Mouse (Mus musculus): ENCODE measurements around the gene Sept4. TPM values are rescaled to one million over a fixed set of nuclear protein-coding genes. Genes with fewer than 3 reads are reported as not detected.

The Sept4 gene
- polyA plus RNA-seq, 1 experiment from 2014 or later: 48.5 TPM

DNA sequence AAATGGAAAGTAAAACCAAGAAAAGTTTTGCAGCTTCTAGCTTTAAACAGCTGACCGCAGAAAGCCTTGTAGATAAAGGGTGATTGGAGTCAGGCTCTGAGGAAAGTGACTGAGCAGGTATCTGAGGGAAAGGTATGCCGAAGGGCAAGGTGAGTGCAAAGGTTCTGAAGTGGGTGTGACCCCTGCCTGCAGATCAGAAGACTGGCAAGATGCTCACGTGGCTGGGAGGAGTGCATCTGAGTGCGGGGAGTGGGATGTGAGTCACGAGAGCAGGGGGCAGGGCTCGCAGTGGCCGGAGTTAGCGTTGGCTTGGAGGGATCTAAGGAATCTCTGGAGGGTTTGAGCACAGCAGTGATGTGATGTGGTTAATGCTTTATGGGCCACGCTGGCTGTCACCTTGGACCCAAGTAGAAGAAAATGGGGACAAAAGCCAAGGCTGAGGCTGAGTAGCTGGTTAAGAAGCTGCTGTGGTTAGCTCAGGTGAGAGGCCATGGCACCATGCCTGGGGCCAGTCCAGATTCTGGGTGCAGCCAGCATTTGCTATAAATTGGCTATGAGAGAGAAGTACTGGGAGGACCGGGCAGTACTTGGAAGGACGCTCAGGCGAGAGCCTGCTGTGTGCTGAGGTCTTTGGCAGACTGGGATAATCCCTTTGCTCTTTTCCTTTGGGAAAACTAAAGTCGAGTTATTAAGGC, 30.8 kb downstream of the Sept4 start:
- Histone ChIP-seq H3K9me3 (ENCODE audit: low read depth, low read length) (no peaks in the 10 kb centered on the region), H3K27me3 (ENCODE audit: insufficient read depth, low read length) (no peaks in the 10 kb centered on the region), H3K4me1 (ENCODE audit: insufficient read depth) (0 out of 2 replicates have a peak, but pooled peaks cover 6% of the 10 kb centered on the region), H3K36me3 (ENCODE audit: insufficient read depth) (peaks cover 81% of the 10 kb centered on the region), H3K9ac (no peak overlapping the region), H3K4me2 (no peak overlapping the region), H3K4me3 (ENCODE audit: low read depth, low read length) (no peak overlapping the region), H3K27ac (ENCODE audit: low read depth) (no peak overlapping the region)
- TF ChIP-seq CTCF (IDR thresholded peaks at IDR 0.05; ENCODE audit: low read depth): no peak
- DNase-seq (no peak), ATAC-seq (ENCODE audit: insufficient read depth) (no peak)
- WGBS: 82% methylated on average over 13 of the region's 13 CpGs

DNA sequence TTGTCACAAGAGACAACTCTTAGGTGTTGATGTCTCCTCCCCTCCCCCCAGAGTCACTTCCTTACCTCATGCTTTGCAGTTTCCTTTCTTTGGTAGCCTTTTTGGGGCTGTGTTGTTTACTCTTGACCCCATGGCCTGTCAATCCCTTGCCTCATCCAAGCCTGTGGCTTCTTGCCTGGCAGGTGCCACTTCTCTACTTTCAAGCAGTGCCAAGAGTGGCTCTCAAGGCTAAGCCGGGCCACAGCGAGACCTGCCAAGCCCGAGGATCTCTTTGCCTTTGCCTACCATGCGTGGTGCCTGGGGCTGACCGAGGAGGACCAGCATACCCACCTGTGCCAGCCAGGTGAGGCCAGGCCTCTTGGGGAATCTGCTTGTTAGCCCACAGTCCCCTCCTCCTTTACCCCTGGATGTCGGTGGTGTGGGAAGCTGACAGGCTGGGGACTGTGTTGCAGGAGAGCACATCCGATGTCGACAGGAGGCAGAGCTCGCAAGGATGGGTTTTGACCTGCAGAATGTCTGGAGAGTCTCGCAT, 31.7 kb downstream of the Sept4 start:
- WGBS: 89% methylated on average over 10 of the region's 10 CpGs
- ATAC-seq (ENCODE audit: insufficient read depth): no peak
- Histone ChIP-seq H3K9me3 (ENCODE audit: low read depth, low read length) (no peaks in the 10 kb centered on the region), H3K4me1 (ENCODE audit: insufficient read depth) (0 out of 2 replicates have a peak, but pooled peaks cover 6% of the 10 kb centered on the region), H3K36me3 (ENCODE audit: insufficient read depth) (peaks cover 89% of the 10 kb centered on the region), H3K4me2 (no peak overlapping the region), H3K27me3 (ENCODE audit: insufficient read depth, low read length) (no peaks in the 10 kb centered on the region), H3K4me3 (ENCODE audit: low read depth, low read length) (no peak overlapping the region), H3K9ac (no peak overlapping the region), H3K27ac (ENCODE audit: low read depth) (no peak overlapping the region)
- DNase-seq: no peak
- no peak for TF ChIP-seq CTCF (IDR thresholded peaks at IDR 0.05; ENCODE audit: low read depth)

DNA sequence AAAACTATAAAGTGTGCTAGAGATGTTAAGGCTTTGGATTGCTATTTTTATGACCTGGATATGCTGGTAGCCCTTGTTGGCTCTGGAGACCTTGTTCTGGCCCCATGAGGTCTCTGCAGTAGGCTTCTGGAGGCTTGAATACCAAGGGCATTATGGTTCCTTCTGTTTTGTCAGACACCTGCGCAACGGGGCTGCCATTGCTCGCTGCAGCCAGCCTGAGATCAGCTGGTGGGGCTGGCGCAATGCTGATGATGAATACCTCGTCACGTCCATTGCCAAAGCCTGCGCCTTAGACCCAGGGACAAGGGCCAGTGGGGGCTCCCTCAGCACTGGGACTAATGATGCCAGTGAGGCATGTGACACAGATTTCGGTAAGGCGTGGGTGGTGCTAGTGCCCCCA, 33.5 kb downstream of the Sept4 start:
- Histone ChIP-seq H3K36me3 (ENCODE audit: insufficient read depth) (peaks cover 100% of the 10 kb centered on the region), H3K4me2 (no peak overlapping the region), H3K27ac (ENCODE audit: low read depth) (no peak overlapping the region), H3K4me3 (ENCODE audit: low read depth, low read length) (no peak overlapping the region), H3K9me3 (ENCODE audit: low read depth, low read length) (no peaks in the 10 kb centered on the region), H3K9ac (no peak overlapping the region), H3K4me1 (ENCODE audit: insufficient read depth) (no peaks in the 10 kb centered on the region), H3K27me3 (ENCODE audit: insufficient read depth, low read length) (no peaks in the 10 kb centered on the region)
- ATAC-seq (ENCODE audit: insufficient read depth) (no peak), DNase-seq (no peak)
- TF ChIP-seq CTCF (IDR thresholded peaks at IDR 0.05; ENCODE audit: low read depth): no peak
- WGBS: 93% methylated on average over 9 of the region's 9 CpGs

DNA sequence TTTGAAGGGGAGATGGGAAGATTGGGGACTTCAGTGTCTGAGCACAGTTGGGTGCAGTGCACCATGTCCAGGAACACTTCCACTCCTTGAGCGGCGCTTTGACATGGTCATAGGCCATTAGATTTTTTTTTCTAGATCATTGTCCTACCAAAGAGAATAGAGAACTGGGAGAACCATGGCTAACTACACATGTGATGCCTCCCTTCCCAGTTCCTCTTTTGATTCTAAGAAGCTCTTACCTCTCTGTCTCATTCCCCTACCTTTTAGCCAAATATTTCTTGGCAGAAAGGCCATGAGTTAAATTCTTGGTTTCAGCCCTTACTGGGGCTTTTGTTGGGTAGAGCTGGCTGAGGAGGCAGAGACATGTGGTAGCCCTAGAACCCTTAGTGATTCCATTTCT, 34.9 kb downstream of the Sept4 start:
- Histone ChIP-seq H3K27ac (ENCODE audit: low read depth) (no peak overlapping the region), H3K9ac (no peak overlapping the region), H3K4me1 (ENCODE audit: insufficient read depth) (no peaks in the 10 kb centered on the region), H3K27me3 (ENCODE audit: insufficient read depth, low read length) (no peaks in the 10 kb centered on the region), H3K36me3 (ENCODE audit: insufficient read depth) (peaks cover 100% of the 10 kb centered on the region), H3K9me3 (ENCODE audit: low read depth, low read length) (no peaks in the 10 kb centered on the region), H3K4me2 (no peak overlapping the region), H3K4me3 (ENCODE audit: low read depth, low read length) (no peak overlapping the region)
- no peak for DNase-seq
- no peak for ATAC-seq (ENCODE audit: insufficient read depth)
- TF ChIP-seq CTCF (IDR thresholded peaks at IDR 0.05; ENCODE audit: low read depth): no peak
- WGBS: 87% methylated on average over 2 of the region's 2 CpGs

DNA sequence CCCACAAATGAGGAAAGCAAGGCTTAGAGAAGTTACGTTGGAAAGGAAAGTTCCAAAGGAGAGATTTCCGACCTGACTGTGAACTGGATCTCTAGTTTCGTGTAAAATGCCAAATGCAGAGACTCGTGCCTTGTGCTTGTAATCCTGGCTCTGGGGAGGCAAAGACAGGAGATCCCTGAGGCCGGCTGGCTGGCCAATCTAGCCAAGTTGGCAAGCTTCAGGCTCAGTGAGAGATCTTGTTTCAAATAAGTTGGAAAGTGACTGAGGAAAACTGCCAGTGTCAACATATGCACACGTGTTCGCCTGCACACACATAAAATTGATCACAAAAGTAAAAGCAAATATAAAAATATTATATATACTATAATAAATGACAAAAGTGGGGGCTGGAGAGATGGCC, 40.6 kb downstream of the Sept4 start:
- H3K4me3 ChIP-seq (ENCODE audit: low read depth, low read length): no peak overlapping the region
- DNase-seq (no peak), ATAC-seq (ENCODE audit: insufficient read depth) (no peak)
- TF ChIP-seq CTCF (IDR thresholded peaks at IDR 0.05; ENCODE audit: low read depth): no peak
- no peak overlapping the region for H3K9ac ChIP-seq
- WGBS: 87% methylated on average over 7 of the region's 7 CpGs
- no peak overlapping the region for H3K27ac ChIP-seq (ENCODE audit: low read depth)
- no peaks in the 10 kb centered on the region for H3K4me1 ChIP-seq (ENCODE audit: insufficient read depth)
- no peak overlapping the region for H3K4me2 ChIP-seq
- H3K36me3 ChIP-seq (ENCODE audit: insufficient read depth): peaks cover 99% of the 10 kb centered on the region
- H3K27me3 ChIP-seq (ENCODE audit: insufficient read depth, low read length): no peaks in the 10 kb centered on the region
- no peaks in the 10 kb centered on the region for H3K9me3 ChIP-seq (ENCODE audit: low read depth, low read length)

DNA sequence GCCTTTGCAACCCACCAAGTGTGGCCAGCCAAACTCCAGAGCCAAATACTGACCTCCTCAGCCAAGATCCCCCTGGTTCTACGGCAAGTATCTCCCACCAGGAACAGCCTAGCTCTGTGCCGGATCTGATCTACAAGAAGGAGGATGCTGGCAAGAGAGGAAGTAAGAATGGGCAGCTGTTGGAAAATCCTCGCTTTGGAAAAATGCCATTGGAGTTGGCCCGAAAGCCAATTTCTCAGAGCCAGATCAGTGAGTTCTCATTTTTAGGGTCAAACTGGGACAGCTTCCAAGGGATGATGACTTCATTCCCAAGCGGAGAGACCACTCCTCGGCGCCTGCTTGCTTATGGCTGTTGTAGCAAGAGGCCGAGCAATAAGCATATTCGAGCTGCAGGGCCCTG, 42.8 kb downstream of the Sept4 start:
- Histone ChIP-seq H3K4me2 (no peak overlapping the region), H3K4me1 (ENCODE audit: insufficient read depth) (no peaks in the 10 kb centered on the region), H3K27ac (ENCODE audit: low read depth) (no peak overlapping the region), H3K36me3 (ENCODE audit: insufficient read depth) (peaks cover 97% of the 10 kb centered on the region), H3K9ac (no peak overlapping the region), H3K27me3 (ENCODE audit: insufficient read depth, low read length) (no peaks in the 10 kb centered on the region), H3K4me3 (ENCODE audit: low read depth, low read length) (no peak overlapping the region), H3K9me3 (ENCODE audit: low read depth, low read length) (no peaks in the 10 kb centered on the region)
- ATAC-seq (ENCODE audit: insufficient read depth): no peak
- TF ChIP-seq CTCF (IDR thresholded peaks at IDR 0.05; ENCODE audit: low read depth): no peak
- 79% methylated on average over 9 of the region's 9 CpGs for WGBS
- DNase-seq: peak; percentile 52

DNA sequence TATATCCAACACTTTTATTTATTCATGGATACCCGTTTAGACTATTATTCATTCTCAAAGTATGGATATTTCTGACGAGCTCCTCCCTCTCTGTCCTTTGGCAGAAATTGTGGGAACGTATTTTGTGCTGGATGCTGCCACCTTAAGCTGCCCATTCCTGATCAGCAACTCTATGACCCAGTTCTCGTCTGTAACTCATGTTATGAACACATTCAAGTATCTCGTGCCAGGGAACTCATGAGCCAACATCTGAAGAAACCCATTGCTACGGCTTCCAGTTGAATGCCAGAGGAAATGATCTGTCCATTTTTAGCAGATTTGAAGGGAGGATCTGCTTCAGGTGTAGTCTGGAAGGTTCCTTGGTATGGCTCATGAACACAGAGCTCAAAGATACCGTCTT, 45.3 kb downstream of the Sept4 start:
- Histone ChIP-seq H3K9me3 (ENCODE audit: low read depth, low read length) (no peaks in the 10 kb centered on the region), H3K27me3 (ENCODE audit: insufficient read depth, low read length) (no peaks in the 10 kb centered on the region), H3K9ac (no peak overlapping the region), H3K4me1 (ENCODE audit: insufficient read depth) (no peaks in the 10 kb centered on the region), H3K4me2 (no peak overlapping the region), H3K36me3 (ENCODE audit: insufficient read depth) (peaks cover 96% of the 10 kb centered on the region), H3K4me3 (ENCODE audit: low read depth, low read length) (no peak overlapping the region), H3K27ac (ENCODE audit: low read depth) (no peak overlapping the region)
- DNase-seq (no peak), ATAC-seq (ENCODE audit: insufficient read depth) (no peak)
- TF ChIP-seq CTCF (IDR thresholded peaks at IDR 0.05; ENCODE audit: low read depth): no peak
- 86% methylated on average over 7 of the region's 7 CpGs for WGBS
